Mouse (Mus musculus): ENCODE measurements at regions not wholly inside any gene's neighbourhood (a gene's known extent, or its start where the extent isn't known, plus 50 kb on each side); places are given as distances from the start of the nearest gene placed in this dataset.

DNA sequence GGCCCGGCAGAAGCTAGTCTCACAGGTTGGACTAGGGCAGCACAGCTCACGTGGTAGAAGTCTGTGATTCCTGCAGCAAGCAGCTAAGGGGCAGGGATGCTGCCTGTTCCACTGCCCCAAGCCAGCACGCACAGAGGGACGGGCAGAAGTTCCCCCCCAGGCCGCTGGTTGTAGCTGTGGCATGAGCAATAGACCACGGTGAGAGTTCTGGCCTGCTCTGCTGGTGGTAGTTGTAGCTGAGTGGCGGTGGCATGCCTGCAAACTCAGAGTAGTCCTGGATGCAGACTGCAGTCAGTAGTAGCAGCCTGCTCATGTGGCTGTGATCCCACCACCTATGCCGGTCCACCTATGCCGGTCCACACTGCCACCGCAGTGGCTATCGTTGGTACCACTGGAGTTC is 71.5 kb upstream of the Rpl39l start:
- no peak for DNase-seq (ENCODE audit: low spot score in 2 of 2)

- no peak for DNase-seq (ENCODE audit: low spot score in 2 of 2)
Observed at GRCm38 (mm10) chr16:10088461-10089353, 81.3 kb upstream of the Rpl39l start.

GRCm38 (mm10) chr16:10086341-10086740 is 83.7 kb upstream of the Rpl39l start:
- no peak for DNase-seq (ENCODE audit: low spot score in 2 of 2)

GRCm38 (mm10) chr16:10085429-10085828 is 84.6 kb upstream of the Rpl39l start:
- no peak for DNase-seq (ENCODE audit: low spot score in 2 of 2)

GRCm38 (mm10) chr16:10081751-10082150 is 86.4 kb upstream of the Grin2a start:
- DNase-seq (ENCODE audit: low spot score in 2 of 2): no peak

GRCm38 (mm10) chr16:10080121-10080679 is 84.8 kb upstream of the Grin2a start:
- no peak for DNase-seq (ENCODE audit: low spot score in 2 of 2)

- DNase-seq (ENCODE audit: low spot score in 2 of 2): peak in 1 of 2 experiments; percentile 6
Observed at GRCm38 (mm10) chr16:10073158-10073557, 77.8 kb upstream of the Grin2a start.

GRCm38 (mm10) chr16:10063491-10063890 is 68.1 kb upstream of the Grin2a start:
- DNase-seq (ENCODE audit: low spot score in 2 of 2): no peak

- no peak for DNase-seq (ENCODE audit: low spot score in 2 of 2)
Observed at GRCm38 (mm10) chr16:10058094-10058493, 62.7 kb upstream of the Grin2a start.

All from heart, adult 9 months (tissue).